Mouse (Mus musculus) midbrain, embryonic 13.5 days (tissue): ENCODE measurements at regions not wholly inside any gene's neighbourhood (a gene's known extent, or its start where the extent isn't known, plus 50 kb on each side); places are given as distances from the start of the nearest gene placed in this dataset.
A peak's percentile ranks its signal among the peaks of the same experiment; 100 is the strongest.

Experiments
- ATAC-seq: fragments of 200-750 bp; cut with Nextera tagmentation; 2 replicates; pipeline ENCODE4 v1.8.0; 2017; ENCODE audit warnings: mild to moderate bottlenecking, moderate TSS enrichment, moderate library complexity
- H3K27ac ChIP-seq: fragments of 300-500 bp; sonication (generic); 2 replicates; pipeline ENCODE4 v1.5.1; 2015; ENCODE audit warnings: inconsistent platforms, mild to moderate bottlenecking, moderate library complexity
- H3K27me3 ChIP-seq: fragments of 300-500 bp; sonication (generic); 2 replicates; pipeline ENCODE4 v1.6.1; 2015; ENCODE audit warnings: mild to moderate bottlenecking, inconsistent platforms
- H3K36me3 ChIP-seq: fragments of 300-500 bp; sonication (generic); 2 replicates; pipeline ENCODE4 v1.6.1; 2015; ENCODE audit warnings: mild to moderate bottlenecking, inconsistent platforms
- H3K4me1 ChIP-seq: fragments of 300-500 bp; sonication (generic); replicated peaks from 2 replicates; pipeline ENCODE4 v1.6.1; 2015; ENCODE audit warnings: inconsistent platforms
- H3K4me2 ChIP-seq: fragments of 300-500 bp; sonication (generic); replicated peaks from 2 replicates; pipeline ENCODE4 v1.6.1; 2015; ENCODE audit warnings: moderate library complexity, mild to moderate bottlenecking, inconsistent platforms
- H3K4me3 ChIP-seq: fragments of 300-500 bp; sonication (generic); replicated peaks from 2 replicates; pipeline ENCODE4 v1.5.1; 2015; ENCODE audit warnings: mild to moderate bottlenecking, inconsistent platforms
- H3K9ac ChIP-seq: fragments of 300-500 bp; sonication (generic); replicated peaks from 2 replicates; pipeline ENCODE4 v1.6.1; 2015; ENCODE audit warnings: mild to moderate bottlenecking, inconsistent platforms
- H3K9me3 ChIP-seq: fragments of 300-500 bp; sonication (generic); 2 replicates; pipeline ENCODE4 v1.6.1; 2016; ENCODE audit warnings: mild to moderate bottlenecking, inconsistent platforms
- WGBS: fragments of 180-500 bp; shearing (Covaris S2); methylation state at CpG from one replicate; pipeline ENCODE4 v1.1.7; 2015; 5-methylcytosine and 5-hydroxymethylcytosine counted together

DNA sequence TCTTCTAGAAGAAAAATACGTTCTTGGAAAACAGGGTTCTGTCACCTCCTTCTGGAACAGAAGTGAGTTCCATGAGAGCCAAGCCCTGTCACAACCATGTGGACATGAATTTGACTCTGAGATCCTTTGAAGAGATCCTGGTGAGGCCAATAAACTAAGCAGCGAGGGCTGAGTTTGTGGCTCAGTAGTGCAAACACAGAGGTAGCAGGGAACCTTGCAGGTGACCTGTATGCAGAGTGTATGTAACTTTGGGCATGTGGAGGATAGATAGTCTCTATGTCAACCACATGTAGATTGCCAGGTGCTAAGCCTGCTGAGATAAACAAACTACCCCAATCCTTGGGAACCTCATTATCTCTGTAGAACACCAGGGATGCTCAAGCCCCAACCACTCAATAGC is 232.4 kb upstream of the Irx1 start:
- Histone ChIP-seq H3K27ac (no peak overlapping the region), H3K4me1 (no peaks in the 10 kb centered on the region), H3K27me3 (no peaks in the 10 kb centered on the region), H3K4me2 (no peak overlapping the region), H3K9ac (no peak overlapping the region), H3K9me3 (0 out of 2 replicates have a peak, but pooled peaks cover 6% of the 10 kb centered on the region), H3K36me3 (no peaks in the 10 kb centered on the region), H3K4me3 (no peak overlapping the region)
- WGBS, result 91% methylated on average over 2 of the region's 2 CpGs
- no peak for ATAC-seq

DNA sequence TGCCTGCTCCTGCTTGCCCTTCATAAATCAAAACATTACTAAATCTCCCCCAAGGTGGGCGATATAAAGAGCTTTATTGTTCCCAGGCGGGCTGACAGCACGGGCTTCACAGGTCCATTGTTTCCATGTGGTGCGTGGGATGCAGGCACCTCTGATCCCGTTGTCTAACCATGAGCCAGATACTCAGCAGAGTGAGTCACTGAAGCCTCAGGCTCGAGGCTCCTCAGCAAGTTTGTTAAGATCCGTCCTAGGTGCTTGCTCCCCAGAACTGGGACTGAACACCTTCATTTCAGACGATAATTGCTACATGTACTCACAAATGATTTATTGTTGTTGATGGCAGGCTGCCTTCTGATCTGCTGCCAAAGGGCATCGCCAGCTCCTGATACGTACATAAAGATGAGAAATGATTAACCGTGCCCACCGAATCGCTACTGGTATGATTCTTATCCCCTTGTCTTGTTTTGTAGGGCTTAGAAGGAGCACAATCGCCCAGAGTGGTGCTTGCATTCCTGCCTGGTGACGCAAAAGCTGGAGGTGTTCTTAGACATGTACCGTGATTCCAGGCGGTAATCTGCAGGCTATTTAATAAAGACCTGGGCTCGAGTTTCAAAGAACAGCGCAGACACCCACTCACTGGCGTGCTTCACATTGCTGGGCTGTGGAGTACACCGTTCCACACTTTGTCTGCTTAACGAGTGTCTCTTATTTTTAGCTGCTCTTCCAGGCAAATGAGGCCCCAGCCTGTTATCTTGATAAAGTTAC is 235.0 kb upstream of the Irx1 start:
- H3K4me2 ChIP-seq, result no peak overlapping the region

GRCm38 (mm10) chr13:72209518-72209917 is 246.0 kb upstream of the Irx1 start:
- Histone ChIP-seq H3K27ac (no peak overlapping the region), H3K4me2 (no peak overlapping the region), H3K27me3 (peaks cover 6% of the 10 kb centered on the region; the same call in 1 of the 2 replicates), H3K9me3 (no peaks in the 10 kb centered on the region), H3K4me1 (peaks cover 10% of the 10 kb centered on the region; the same call in 1 of the 2 replicates), H3K36me3 (no peaks in the 10 kb centered on the region), H3K9ac (no peak overlapping the region), H3K4me3 (no peak overlapping the region)
- no peak for ATAC-seq
- 90% methylated on average over 5 of the region's 5 CpGs for WGBS

More for the DNA sequence above, 235.0 kb upstream of the Irx1 start:
- 65% methylated on average over 22 of the region's 22 CpGs for WGBS
- Histone ChIP-seq H3K27ac (no peak overlapping the region), H3K36me3 (no peaks in the 10 kb centered on the region), H3K27me3 (no peaks in the 10 kb centered on the region), H3K4me1 (no peaks in the 10 kb centered on the region), H3K9ac (no peak overlapping the region), H3K4me3 (no peak overlapping the region), H3K9me3 (no peaks in the 10 kb centered on the region)
- ATAC-seq, result no peak

GRCm38 (mm10) chr13:72209946-72210456 is 246.5 kb upstream of the Irx1 start:
- Histone ChIP-seq H3K36me3 (no peaks in the 10 kb centered on the region), H3K9me3 (no peaks in the 10 kb centered on the region), H3K27ac (no peak overlapping the region), H3K4me1 (peaks cover 10% of the 10 kb centered on the region; the same call in 1 of the 2 replicates), H3K4me2 (no peak overlapping the region), H3K27me3 (peaks cover 6% of the 10 kb centered on the region; the same call in 1 of the 2 replicates), H3K4me3 (no peak overlapping the region), H3K9ac (no peak overlapping the region)
- WGBS, result 16% methylated on average over 10 of the region's 10 CpGs
- no peak for ATAC-seq

- H3K27me3 ChIP-seq, result peaks cover 6% of the 10 kb centered on the region; the same call in 1 of the 2 replicates
- H3K9me3 ChIP-seq, result no peaks in the 10 kb centered on the region
- no peak overlapping the region for H3K27ac ChIP-seq
- H3K36me3 ChIP-seq, result no peaks in the 10 kb centered on the region
- no peak overlapping the region for H3K9ac ChIP-seq
- no peak for ATAC-seq
- H3K4me2 ChIP-seq, result no peak overlapping the region
- 61% methylated on average over 7 of the region's 7 CpGs for WGBS
- no peak overlapping the region for H3K4me3 ChIP-seq
- peaks cover 10% of the 10 kb centered on the region; the same call in 1 of the 2 replicates for H3K4me1 ChIP-seq
Measured at GRCm38 (mm10) chr13:72210474-72211309, 247.2 kb upstream of the Irx1 start.

GRCm38 (mm10) chr13:72211716-72212115 is 248.2 kb upstream of the Irx1 start:
- no peak overlapping the region for H3K4me2 ChIP-seq
- H3K9ac ChIP-seq, result no peak overlapping the region
- no peaks in the 10 kb centered on the region for H3K36me3 ChIP-seq
- H3K4me1 ChIP-seq, result peaks cover 10% of the 10 kb centered on the region; the same call in 1 of the 2 replicates
- H3K27ac ChIP-seq, result no peak overlapping the region
- H3K9me3 ChIP-seq, result no peaks in the 10 kb centered on the region
- no peak overlapping the region for H3K4me3 ChIP-seq
- peaks cover 7% of the 10 kb centered on the region; the same call in 1 of the 2 replicates for H3K27me3 ChIP-seq
- ATAC-seq, result no peak
- WGBS, result 87% methylated on average over 4 of the region's 4 CpGs

GRCm38 (mm10) chr13:72212747-72213146 is 249.2 kb upstream of the Irx1 start:
- H3K4me3 ChIP-seq, result no peak overlapping the region
- H3K9me3 ChIP-seq, result no peaks in the 10 kb centered on the region
- WGBS, result 90% methylated on average over 2 of the region's 2 CpGs
- ATAC-seq, result no peak
- peaks cover 8% of the 10 kb centered on the region; the same call in 1 of the 2 replicates for H3K27me3 ChIP-seq
- no peak overlapping the region for H3K27ac ChIP-seq
- no peaks in the 10 kb centered on the region for H3K36me3 ChIP-seq
- no peak overlapping the region for H3K9ac ChIP-seq
- no peak overlapping the region for H3K4me2 ChIP-seq
- peaks cover 10% of the 10 kb centered on the region; the same call in 1 of the 2 replicates for H3K4me1 ChIP-seq

GRCm38 (mm10) chr13:72219329-72219728 is 255.8 kb upstream of the Irx1 start:
- Histone ChIP-seq H3K9ac (no peak overlapping the region), H3K4me3 (no peak overlapping the region), H3K4me1 (no peaks in the 10 kb centered on the region), H3K4me2 (no peak overlapping the region), H3K27ac (no peak overlapping the region), H3K27me3 (0 out of 2 replicates have a peak, but pooled peaks cover 2% of the 10 kb centered on the region), H3K9me3 (peaks cover 5% of the 10 kb centered on the region; the same call in 1 of the 2 replicates), H3K36me3 (no peaks in the 10 kb centered on the region)
- WGBS, result 88% methylated on average over 2 of the region's 2 CpGs
- no peak for ATAC-seq

GRCm38 (mm10) chr13:72227102-72227501 is 263.6 kb upstream of the Irx1 start:
- WGBS, result 94% methylated on average over 1 of the region's 1 CpGs
- Histone ChIP-seq H3K4me2 (no peak overlapping the region), H3K9me3 (no peaks in the 10 kb centered on the region), H3K4me1 (peaks cover 13% of the 10 kb centered on the region; the same call in 1 of the 2 replicates), H3K27ac (no peak overlapping the region), H3K4me3 (no peak overlapping the region), H3K9ac (no peak overlapping the region), H3K36me3 (no peaks in the 10 kb centered on the region), H3K27me3 (0 out of 2 replicates have a peak, but pooled peaks cover 6% of the 10 kb centered on the region)
- no peak for ATAC-seq

DNA sequence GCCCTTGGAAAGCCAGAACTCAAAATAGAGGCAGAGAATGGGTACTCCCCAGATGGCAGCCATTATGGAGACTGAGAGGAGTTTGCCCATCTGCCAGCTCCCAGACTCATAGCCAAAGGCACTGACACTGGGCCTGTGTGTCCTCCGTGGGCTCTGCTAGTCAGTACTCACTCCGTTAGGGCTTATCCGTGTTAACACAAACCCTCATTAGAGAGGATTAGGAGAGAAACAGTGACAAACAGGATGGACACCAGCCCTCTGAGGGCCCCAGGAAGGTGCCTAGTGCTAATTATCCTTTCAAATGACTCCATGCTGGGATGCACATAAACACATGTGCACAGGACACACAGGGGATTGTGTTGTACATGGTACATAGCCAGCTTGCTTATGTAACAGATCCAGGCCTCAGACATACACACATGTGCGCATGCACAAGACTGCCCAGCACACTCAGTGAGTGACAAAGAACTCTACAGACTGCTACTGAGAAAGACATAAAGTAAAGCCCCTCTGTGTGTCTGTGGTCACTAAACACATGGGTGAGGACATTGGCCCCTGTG is 267.6 kb upstream of the Irx1 start:
- Histone ChIP-seq H3K27me3 (0 out of 2 replicates have a peak, but pooled peaks cover 6% of the 10 kb centered on the region), H3K9me3 (no peaks in the 10 kb centered on the region), H3K4me3 (no peak overlapping the region), H3K36me3 (no peaks in the 10 kb centered on the region), H3K27ac (no peak overlapping the region), H3K9ac (no peak overlapping the region), H3K4me1 (peaks cover 7% of the 10 kb centered on the region; the same call in 1 of the 2 replicates), H3K4me2 (no peak overlapping the region)
- WGBS, result 32% methylated on average over 4 of the region's 4 CpGs
- ATAC-seq, result peak; percentile 79

- H3K4me2 ChIP-seq, result no peak overlapping the region
- no peak for ATAC-seq
- H3K9me3 ChIP-seq, result no peaks in the 10 kb centered on the region
- no peak overlapping the region for H3K9ac ChIP-seq
- no peaks in the 10 kb centered on the region for H3K36me3 ChIP-seq
- peaks cover 7% of the 10 kb centered on the region; the same call in 1 of the 2 replicates for H3K4me1 ChIP-seq
- H3K27me3 ChIP-seq, result 0 out of 2 replicates have a peak, but pooled peaks cover 6% of the 10 kb centered on the region
- no peak overlapping the region for H3K4me3 ChIP-seq
- H3K27ac ChIP-seq, result no peak overlapping the region
Measured at GRCm38 (mm10) chr13:72232080-72232479, 268.6 kb upstream of the Irx1 start.
